Mouse (Mus musculus): ENCODE measurements around the gene Pfdn6. TPM values are rescaled to one million over a fixed set of nuclear protein-coding genes. Genes with fewer than 3 reads are reported as not detected.
"Not testable (repeated sequence)": the region's sequence is repeated elsewhere in the genome, so short reads cannot be mapped to it uniquely, and the experiment has no call there.

The Pfdn6 gene
- polyA plus RNA-seq, 1 experiment from 2014 or later = 180 TPM

- Histone ChIP-seq H3K4me3 (no peak overlapping the region), H3K4me2 (replicated peaks) (no peak overlapping the region), H3K27ac (no peak overlapping the region), H3K9me3 (replicated peaks) (no peaks in the 10 kb centered on the region), H3K9ac (no peak overlapping the region), H3K27me3 (no peaks in the 10 kb centered on the region; the same call in 1 of the 2 replicates), H3K36me3 (0 out of 2 replicates have a peak, but pooled peaks cover under 1% of the 10 kb centered on the region), H3K4me1 (peaks cover 9% of the 10 kb centered on the region)
- WGBS = 68% methylated on average over 2 of the region's 2 CpGs
- no peak for ATAC-seq (ENCODE audit: low FRiP score)
Measured at GRCm38 (mm10) chr17:33891357-33891756, 48.8 kb downstream of the Pfdn6 start.

GRCm38 (mm10) chr17:33890533-33891059, 49.5 kb downstream of the Pfdn6 start, which contains the start of gene Kifc1:
Gene Kifc1 (minus strand): TSS chr17:33890661.
- H3K27ac ChIP-seq = peak within 1 kb of the TSS; percentile 55; the same call in 1 of the 2 replicates
- no peaks in the 10 kb centered on the region for H3K9me3 ChIP-seq (replicated peaks)
- H3K4me1 ChIP-seq = peaks cover 9% of the 10 kb centered on the region
- ATAC-seq (ENCODE audit: low FRiP score) = peak; percentile 99
- H3K4me2 ChIP-seq (replicated peaks) = peak within 1 kb of the TSS; percentile 68
- H3K36me3 ChIP-seq = 0 out of 2 replicates have a peak, but pooled peaks cover 8% of the 10 kb centered on the region
- H3K4me3 ChIP-seq = peak within 1 kb of the TSS; percentile 70
- H3K9ac ChIP-seq = peak within 1 kb of the TSS; percentile 68
- WGBS = 1% methylated on average over 49 of the region's 49 CpGs
- H3K27me3 ChIP-seq = no peaks in the 10 kb centered on the region; the same call in 1 of the 2 replicates

GRCm38 (mm10) chr17:33889941-33890532, 50.1 kb downstream of the Pfdn6 start:
- Histone ChIP-seq H3K36me3 (0 out of 2 replicates have a peak, but pooled peaks cover 11% of the 10 kb centered on the region), H3K4me3 (peak overlapping the region; percentile 70), H3K4me2 (replicated peaks) (peak overlapping the region; percentile 68), H3K27ac (peak overlapping the region; percentile 55; the same call in 1 of the 2 replicates), H3K9ac (peak overlapping the region; percentile 68)
- WGBS = under 1% methylated on average over 44 of the region's 44 CpGs
- H3K9me3 ChIP-seq (replicated peaks); H3K27me3 ChIP-seq; H3K4me1 ChIP-seq: not testable (repeated sequence)
- ATAC-seq (ENCODE audit: low FRiP score) = peak; percentile 34; the same call in 1 of the 2 replicates

Other genes starting within 250 kb of the Pfdn6 start
- gene March2, start 221.7 kb downstream of the Pfdn6 start, polyA plus RNA-seq (2016; fragmentation: Nextera tagmentation; extraction: Ambion mirVana) = 53.4 and 54.6 TPM in 2 replicates
- gene Rab11b, start 179.8 kb downstream of the Pfdn6 start, polyA plus RNA-seq (2016; fragmentation: Nextera tagmentation; extraction: Ambion mirVana) = 404 and 415 TPM in 2 replicates
- gene Angptl4, start 158.5 kb downstream of the Pfdn6 start, polyA plus RNA-seq (2016; fragmentation: Nextera tagmentation; extraction: Ambion mirVana) = 25.6 and 26.8 TPM in 2 replicates
- 30.8 and 31.4 TPM in 2 replicates for gene Kank3, start 129.8 kb downstream of the Pfdn6 start, polyA plus RNA-seq (2016; fragmentation: Nextera tagmentation; extraction: Ambion mirVana)
- 532 and 694 TPM in 2 replicates for gene Rps28, start 115.8 kb downstream of the Pfdn6 start, polyA plus RNA-seq (2016; fragmentation: Nextera tagmentation; extraction: Ambion mirVana)
- gene Ndufa7, start 115.8 kb downstream of the Pfdn6 start, polyA plus RNA-seq (2016; fragmentation: Nextera tagmentation; extraction: Ambion mirVana) = 375 and 435 TPM in 2 replicates
- 54.6 and 59.4 TPM in 2 replicates for gene Cd320, start 97.3 kb downstream of the Pfdn6 start, polyA plus RNA-seq (2016; fragmentation: Nextera tagmentation; extraction: Ambion mirVana)
- gene Gm7029, start 66.5 kb downstream of the Pfdn6 start, polyA plus RNA-seq (2016; fragmentation: Nextera tagmentation; extraction: Ambion mirVana) = not detected in 2 replicates
- gene Kifc1, start 49.7 kb downstream of the Pfdn6 start, polyA plus RNA-seq (2016; fragmentation: Nextera tagmentation; extraction: Ambion mirVana) = 3.2 and 4.1 TPM in 2 replicates
- 0.30 TPM in 1 of 2 replicates, not detected in the other for gene Platr17, start 35.2 kb downstream of the Pfdn6 start, polyA plus RNA-seq (2016; fragmentation: Nextera tagmentation; extraction: Ambion mirVana)
- gene Daxx, start 30.9 kb downstream of the Pfdn6 start, polyA plus RNA-seq (2016; fragmentation: Nextera tagmentation; extraction: Ambion mirVana) = 55.5 and 61.2 TPM in 2 replicates
- gene Tapbp, start 24.4 kb downstream of the Pfdn6 start, polyA plus RNA-seq (2016; fragmentation: Nextera tagmentation; extraction: Ambion mirVana) = 23.9 and 27.6 TPM in 2 replicates
- gene Zbtb22, start 24.4 kb downstream of the Pfdn6 start, polyA plus RNA-seq (2016; fragmentation: Nextera tagmentation; extraction: Ambion mirVana) = 21.7 and 25.5 TPM in 2 replicates
- gene Rgl2, start 10.8 kb downstream of the Pfdn6 start, polyA plus RNA-seq (2016; fragmentation: Nextera tagmentation; extraction: Ambion mirVana) = 63.1 and 64.1 TPM in 2 replicates
- 37.1 and 38.8 TPM in 2 replicates for gene Wdr46, start 317 bp upstream of the Pfdn6 start, polyA plus RNA-seq (2016; fragmentation: Nextera tagmentation; extraction: Ambion mirVana)
- gene B3galt4, start 11.1 kb upstream of the Pfdn6 start, polyA plus RNA-seq (2016; fragmentation: Nextera tagmentation; extraction: Ambion mirVana) = 9.9 TPM in 2 replicates
- gene Vps52, start 15.5 kb upstream of the Pfdn6 start, polyA plus RNA-seq (2016; fragmentation: Nextera tagmentation; extraction: Ambion mirVana) = 65.0 and 65.9 TPM in 2 replicates
- 834 and 931 TPM in 2 replicates for gene Rps18, start 15.7 kb upstream of the Pfdn6 start, polyA plus RNA-seq (2016; fragmentation: Nextera tagmentation; extraction: Ambion mirVana)
- 13.8 and 16.6 TPM in 2 replicates for gene H2-K1, start 60.0 kb upstream of the Pfdn6 start, polyA plus RNA-seq (2016; fragmentation: Nextera tagmentation; extraction: Ambion mirVana)
- 28.2 and 29.7 TPM in 2 replicates for gene Ring1, start 84.3 kb upstream of the Pfdn6 start, polyA plus RNA-seq (2016; fragmentation: Nextera tagmentation; extraction: Ambion mirVana)
- 57.5 and 67.6 TPM in 2 replicates for gene H2-Ke6, start 87.7 kb upstream of the Pfdn6 start, polyA plus RNA-seq (2016; fragmentation: Nextera tagmentation; extraction: Ambion mirVana)
- gene Slc39a7, start 91.3 kb upstream of the Pfdn6 start, polyA plus RNA-seq (2016; fragmentation: Nextera tagmentation; extraction: Ambion mirVana) = 179 and 187 TPM in 2 replicates
- gene Rxrb, start 91.5 kb upstream of the Pfdn6 start, polyA plus RNA-seq (2016; fragmentation: Nextera tagmentation; extraction: Ambion mirVana) = 64.9 and 68.3 TPM in 2 replicates
- gene Col11a2, start 99.1 kb upstream of the Pfdn6 start, polyA plus RNA-seq (2016; fragmentation: Nextera tagmentation; extraction: Ambion mirVana) = 7.8 and 18.0 TPM in 2 replicates
- 0.29 and 0.39 TPM in 2 replicates for gene H2-Oa, start 152.0 kb upstream of the Pfdn6 start, polyA plus RNA-seq (2016; fragmentation: Nextera tagmentation; extraction: Ambion mirVana)
- 13.1 and 14.2 TPM in 2 replicates for gene H2-DMa, start 179.2 kb upstream of the Pfdn6 start, polyA plus RNA-seq (2016; fragmentation: Nextera tagmentation; extraction: Ambion mirVana)
- gene Brd2, start 182.3 kb upstream of the Pfdn6 start, polyA plus RNA-seq (2016; fragmentation: Nextera tagmentation; extraction: Ambion mirVana) = 137 and 151 TPM in 2 replicates
- gene H2-DMb2, start 203.0 kb upstream of the Pfdn6 start, polyA plus RNA-seq (2016; fragmentation: Nextera tagmentation; extraction: Ambion mirVana) = 0.21 TPM in 1 of 2 replicates, not detected in the other
- gene H2-DMb1, start 212.7 kb upstream of the Pfdn6 start, polyA plus RNA-seq (2016; fragmentation: Nextera tagmentation; extraction: Ambion mirVana) = 1.4 and 2.1 TPM in 2 replicates
- gene Tap1, start 247.2 kb upstream of the Pfdn6 start, polyA plus RNA-seq (2016; fragmentation: Nextera tagmentation; extraction: Ambion mirVana) = 1.8 and 2.2 TPM in 2 replicates
- gene Psmb9, start 247.4 kb upstream of the Pfdn6 start, polyA plus RNA-seq (2016; fragmentation: Nextera tagmentation; extraction: Ambion mirVana) = 1.0 TPM in 2 replicates